Mouse (Mus musculus): ENCODE data around the gene Sorcs2.

Sorcs2 gene

GRCm38 (mm10) chr5:36230301-36230780 lies 167.6 kb downstream of the Sorcs2 start:
- no peak for DNase-seq (ENCODE audit: low spot score in 2 of 2)

GRCm38 (mm10) chr5:36228405-36229370 lies 169.3 kb downstream of the Sorcs2 start:
- DNase-seq (ENCODE audit: low spot score in 2 of 2): no peak

- peak; percentile 66 to 71 for DNase-seq (ENCODE audit: low spot score in 2 of 2)
Observed at GRCm38 (mm10) chr5:36226296-36226695, 171.6 kb downstream of the Sorcs2 start.

- no peak for DNase-seq (ENCODE audit: low spot score in 2 of 2)
Observed at GRCm38 (mm10) chr5:36225855-36226254, 172.1 kb downstream of the Sorcs2 start.

GRCm38 (mm10) chr5:36223787-36224186 lies 174.2 kb downstream of the Sorcs2 start:
- peak in 1 of 2 experiments; percentile 75 for DNase-seq (ENCODE audit: low spot score in 2 of 2)

- no peak for DNase-seq (ENCODE audit: low spot score in 2 of 2)
Observed at GRCm38 (mm10) chr5:36220626-36221025, 177.3 kb downstream of the Sorcs2 start.

GRCm38 (mm10) chr5:36220105-36220504 lies 177.8 kb downstream of the Sorcs2 start:
- DNase-seq (ENCODE audit: low spot score in 2 of 2): no peak

- DNase-seq (ENCODE audit: low spot score in 2 of 2): peak; percentile 82 to 96
Observed at GRCm38 (mm10) chr5:36213310-36213709, 184.6 kb downstream of the Sorcs2 start.

GRCm38 (mm10) chr5:36208803-36209202 lies 189.1 kb downstream of the Sorcs2 start:
- DNase-seq (ENCODE audit: low spot score in 2 of 2): no peak

- no peak for DNase-seq (ENCODE audit: low spot score in 2 of 2)
Observed at GRCm38 (mm10) chr5:36205397-36205796, 192.5 kb downstream of the Sorcs2 start.

- DNase-seq (ENCODE audit: low spot score in 2 of 2): no peak
Observed at GRCm38 (mm10) chr5:36203916-36204315, 194.0 kb downstream of the Sorcs2 start, which contains the start of gene Psapl1. Gene Psapl1, plus strand, starts transcription at chr5:36204021.

GRCm38 (mm10) chr5:36203421-36203820 lies 194.5 kb downstream of the Sorcs2 start:
- DNase-seq (ENCODE audit: low spot score in 2 of 2): peak; percentile 50 to 51

GRCm38 (mm10) chr5:36202781-36203180 lies 195.2 kb downstream of the Sorcs2 start:
- DNase-seq (ENCODE audit: low spot score in 2 of 2): no peak

- DNase-seq (ENCODE audit: low spot score in 2 of 2): no peak
Observed at GRCm38 (mm10) chr5:36199519-36199918, 198.4 kb downstream of the Sorcs2 start.

- no peak for DNase-seq (ENCODE audit: low spot score in 2 of 2)
Observed at GRCm38 (mm10) chr5:36195436-36195835, 202.5 kb downstream of the Sorcs2 start.

- no peak for DNase-seq (ENCODE audit: low spot score in 2 of 2)
Observed at GRCm38 (mm10) chr5:36194631-36195030, 203.3 kb downstream of the Sorcs2 start.

- DNase-seq (ENCODE audit: low spot score in 2 of 2): no peak
Observed at GRCm38 (mm10) chr5:36192677-36193076, 205.3 kb downstream of the Sorcs2 start.

- no peak for DNase-seq (ENCODE audit: low spot score in 2 of 2)
Observed at GRCm38 (mm10) chr5:36191876-36192275, 206.1 kb downstream of the Sorcs2 start.

GRCm38 (mm10) chr5:36191285-36191684 lies 206.7 kb downstream of the Sorcs2 start:
- no peak for DNase-seq (ENCODE audit: low spot score in 2 of 2)

GRCm38 (mm10) chr5:36188310-36188709 lies 209.6 kb downstream of the Sorcs2 start:
- no peak for DNase-seq (ENCODE audit: low spot score in 2 of 2)

GRCm38 (mm10) chr5:36186294-36187053 lies 211.5 kb downstream of the Sorcs2 start:
- no peak for DNase-seq (ENCODE audit: low spot score in 2 of 2)

- no peak for DNase-seq (ENCODE audit: low spot score in 2 of 2)
Observed at GRCm38 (mm10) chr5:36182326-36182725, 215.6 kb downstream of the Sorcs2 start.
